Mouse (Mus musculus): Measurements from ENCODE around the gene Traf7. TPM values are rescaled to one million over a fixed set of nuclear protein-coding genes. Genes with fewer than 3 reads are reported as not detected.

The Traf7 gene
- polyA plus RNA-seq, 1 experiment from 2014 or later = 77.6 TPM

DNA sequence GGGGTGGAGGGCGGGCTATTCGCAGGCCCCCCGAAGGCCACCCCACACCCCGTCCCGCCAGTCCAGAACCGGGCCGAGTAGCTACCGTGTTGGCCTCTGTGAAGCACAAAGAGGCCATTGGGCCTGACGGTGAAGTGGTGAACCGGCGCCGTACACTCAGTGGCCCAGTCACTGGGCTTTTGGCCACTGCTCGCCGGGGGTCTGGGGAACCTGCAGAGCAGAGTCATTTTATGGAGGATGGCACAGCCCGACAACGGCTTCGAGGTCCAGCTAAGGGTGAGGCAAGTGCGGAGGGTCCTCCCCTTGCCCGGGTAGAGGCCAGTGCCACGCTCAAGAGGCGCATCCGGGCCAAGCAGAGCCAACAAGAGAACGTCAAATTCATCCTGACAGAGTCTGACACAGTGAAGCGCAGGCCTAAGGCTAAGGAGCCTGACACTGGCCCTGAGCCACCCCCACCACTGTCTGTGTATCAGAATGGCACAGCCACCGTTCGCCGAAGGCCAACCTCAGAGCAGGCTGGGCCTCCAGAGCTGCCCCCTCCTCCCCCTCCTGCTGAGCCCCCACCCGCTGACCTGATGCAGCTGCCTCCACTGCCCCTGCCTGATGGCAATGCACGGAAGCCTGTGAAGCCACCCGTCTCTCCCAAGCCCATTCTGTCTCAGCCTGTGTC lies 22.3 kb downstream of the Traf7 start:
- Histone ChIP-seq H3K9me3 (replicated peaks; ENCODE audit: control insufficient read depth, low read length) (no peaks in the 10 kb centered on the region), H3K4me3 (ENCODE audit: low read length) (no peak overlapping the region), H3K9ac (ENCODE audit: low read length) (no peak overlapping the region), H3K27me3 (ENCODE audit: control insufficient read depth, insufficient read depth, low read length) (no peaks in the 10 kb centered on the region), H3K4me2 (ENCODE audit: low read depth, low read length) (no peak overlapping the region), H3K27ac (ENCODE audit: low read length) (no peak overlapping the region), H3K4me1 (ENCODE audit: control insufficient read depth, insufficient read depth, low read length) (peaks cover 10% of the 10 kb centered on the region), H3K36me3 (ENCODE audit: control insufficient read depth, insufficient read depth) (peaks cover 20% of the 10 kb centered on the region)
- WGBS = 90% methylated on average over 30 of the region's 30 CpGs
- no peak; the same call in 1 of the 2 replicates for ATAC-seq (replicated peaks; ENCODE audit: extremely low read depth, insufficient read depth, low FRiP score)

DNA sequence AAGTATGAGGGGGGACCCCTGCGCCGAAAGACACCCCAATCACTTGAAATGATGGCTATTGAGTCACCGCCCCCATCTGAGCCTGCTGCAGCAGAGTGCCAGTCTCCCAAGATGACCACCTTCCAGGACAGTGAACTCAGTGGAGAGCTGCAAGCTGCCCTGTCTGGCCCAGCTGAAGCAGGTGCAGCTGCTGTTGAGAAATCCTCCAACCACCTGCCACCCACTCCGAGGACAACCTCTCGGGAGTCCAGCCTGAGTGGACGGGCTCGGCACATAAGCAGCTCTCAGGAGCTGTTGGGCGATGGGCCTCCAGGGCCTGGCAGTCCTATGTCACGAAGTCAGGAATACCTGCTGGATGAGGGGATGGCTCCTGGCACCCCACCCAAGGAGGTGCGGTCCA lies 23.7 kb downstream of the Traf7 start:
- peaks cover 10% of the 10 kb centered on the region for H3K4me1 ChIP-seq (ENCODE audit: control insufficient read depth, insufficient read depth, low read length)
- H3K4me3 ChIP-seq (ENCODE audit: low read length) = no peak overlapping the region
- 84% methylated on average over 10 of the region's 10 CpGs for WGBS
- no peaks in the 10 kb centered on the region for H3K27me3 ChIP-seq (ENCODE audit: control insufficient read depth, insufficient read depth, low read length)
- H3K9me3 ChIP-seq (replicated peaks; ENCODE audit: control insufficient read depth, low read length) = no peaks in the 10 kb centered on the region
- H3K9ac ChIP-seq (ENCODE audit: low read length) = no peak overlapping the region
- H3K27ac ChIP-seq (ENCODE audit: low read length) = no peak overlapping the region
- peaks cover 7% of the 10 kb centered on the region for H3K36me3 ChIP-seq (ENCODE audit: control insufficient read depth, insufficient read depth)
- ATAC-seq (replicated peaks; ENCODE audit: extremely low read depth, insufficient read depth, low FRiP score) = no peak
- no peak overlapping the region for H3K4me2 ChIP-seq (ENCODE audit: low read depth, low read length)

GRCm38 (mm10) chr17:24502208-24502607 lies 25.5 kb downstream of the Traf7 start:
- Histone ChIP-seq H3K4me2 (ENCODE audit: low read depth, low read length) (no peak overlapping the region), H3K4me1 (ENCODE audit: control insufficient read depth, insufficient read depth, low read length) (peaks cover 10% of the 10 kb centered on the region), H3K27ac (ENCODE audit: low read length) (no peak overlapping the region), H3K4me3 (ENCODE audit: low read length) (no peak overlapping the region), H3K36me3 (ENCODE audit: control insufficient read depth, insufficient read depth) (no peaks in the 10 kb centered on the region), H3K9me3 (replicated peaks; ENCODE audit: control insufficient read depth, low read length) (no peaks in the 10 kb centered on the region), H3K27me3 (ENCODE audit: control insufficient read depth, insufficient read depth, low read length) (no peaks in the 10 kb centered on the region), H3K9ac (ENCODE audit: low read length) (no peak overlapping the region)
- no peak for ATAC-seq (replicated peaks; ENCODE audit: extremely low read depth, insufficient read depth, low FRiP score)
- 39% methylated on average over 11 of the region's 11 CpGs for WGBS

- H3K9ac ChIP-seq (ENCODE audit: low read length) = no peak overlapping the region
- H3K4me2 ChIP-seq (ENCODE audit: low read depth, low read length) = no peak overlapping the region
- no peaks in the 10 kb centered on the region for H3K36me3 ChIP-seq (ENCODE audit: control insufficient read depth, insufficient read depth)
- no peak overlapping the region for H3K27ac ChIP-seq (ENCODE audit: low read length)
- WGBS = 80% methylated on average over 1 of the region's 1 CpGs
- no peaks in the 10 kb centered on the region for H3K9me3 ChIP-seq (replicated peaks; ENCODE audit: control insufficient read depth, low read length)
- peaks cover 2% of the 10 kb centered on the region; the same call in 1 of the 2 replicates for H3K27me3 ChIP-seq (ENCODE audit: control insufficient read depth, insufficient read depth, low read length)
- ATAC-seq (replicated peaks; ENCODE audit: extremely low read depth, insufficient read depth, low FRiP score) = no peak
- no peak overlapping the region for H3K4me3 ChIP-seq (ENCODE audit: low read length)
- no peaks in the 10 kb centered on the region for H3K4me1 ChIP-seq (ENCODE audit: control insufficient read depth, insufficient read depth, low read length)
Observed at GRCm38 (mm10) chr17:24496026-24496425, 31.7 kb downstream of the Traf7 start.

DNA sequence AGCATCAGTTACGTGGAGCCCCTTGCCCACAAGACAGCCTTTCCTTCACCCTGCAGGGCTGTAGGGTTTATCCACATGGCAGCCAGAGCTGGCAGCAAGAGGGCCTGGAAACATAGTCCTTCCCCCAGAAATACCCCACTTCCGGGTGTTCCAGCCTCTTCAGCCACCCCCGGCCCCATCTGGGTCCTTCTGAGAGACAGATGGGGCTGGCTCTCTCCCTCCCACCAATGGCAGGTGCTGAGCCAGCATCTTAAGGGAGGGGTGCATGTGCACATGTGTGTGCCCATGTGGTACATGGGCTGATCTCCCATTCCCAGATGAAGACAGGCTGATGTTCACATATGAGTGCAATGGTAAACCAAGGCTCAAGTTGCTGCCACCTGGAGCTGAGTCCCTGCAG lies 32.3 kb downstream of the Traf7 start:
- Histone ChIP-seq H3K4me1 (ENCODE audit: control insufficient read depth, insufficient read depth, low read length) (no peaks in the 10 kb centered on the region), H3K4me2 (ENCODE audit: low read depth, low read length) (no peak overlapping the region), H3K27ac (ENCODE audit: low read length) (no peak overlapping the region), H3K36me3 (ENCODE audit: control insufficient read depth, insufficient read depth) (no peaks in the 10 kb centered on the region), H3K4me3 (ENCODE audit: low read length) (no peak overlapping the region), H3K27me3 (ENCODE audit: control insufficient read depth, insufficient read depth, low read length) (peaks cover 8% of the 10 kb centered on the region), H3K9me3 (replicated peaks; ENCODE audit: control insufficient read depth, low read length) (no peaks in the 10 kb centered on the region), H3K9ac (ENCODE audit: low read length) (no peak overlapping the region)
- 74% methylated on average over 3 of the region's 3 CpGs for WGBS
- ATAC-seq (replicated peaks; ENCODE audit: extremely low read depth, insufficient read depth, low FRiP score) = no peak

- ATAC-seq (replicated peaks; ENCODE audit: extremely low read depth, insufficient read depth, low FRiP score) = no peak
Observed at GRCm38 (mm10) chr17:24494627-24495335, 33.0 kb downstream of the Traf7 start.

DNA sequence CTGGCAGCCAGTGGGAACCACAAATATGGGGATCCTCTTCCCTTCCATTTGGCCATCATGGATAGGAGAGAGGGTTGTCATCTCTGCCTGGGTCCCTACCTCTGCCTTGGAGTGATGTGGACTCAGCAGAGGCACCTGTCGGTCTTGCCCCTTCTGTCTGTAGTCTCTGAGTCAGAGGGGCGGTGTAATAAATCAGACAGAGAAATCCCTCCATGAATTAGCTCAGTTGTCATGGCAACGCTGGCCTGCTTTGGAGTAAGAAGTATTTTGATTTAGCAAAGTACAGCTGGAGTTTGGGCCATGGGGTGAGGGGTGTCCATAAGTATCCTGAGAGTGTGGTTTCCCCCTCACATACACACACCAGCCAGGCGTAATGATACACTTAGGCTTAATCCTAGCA lies 37.3 kb downstream of the Traf7 start:
- Histone ChIP-seq H3K9me3 (replicated peaks; ENCODE audit: control insufficient read depth, low read length) (no peaks in the 10 kb centered on the region), H3K4me1 (ENCODE audit: control insufficient read depth, insufficient read depth, low read length) (peaks cover 6% of the 10 kb centered on the region), H3K27me3 (ENCODE audit: control insufficient read depth, insufficient read depth, low read length) (peaks cover 40% of the 10 kb centered on the region), H3K4me2 (ENCODE audit: low read depth, low read length) (no peak overlapping the region), H3K27ac (ENCODE audit: low read length) (no peak overlapping the region), H3K9ac (ENCODE audit: low read length) (no peak overlapping the region), H3K36me3 (ENCODE audit: control insufficient read depth, insufficient read depth) (no peaks in the 10 kb centered on the region), H3K4me3 (ENCODE audit: low read length) (no peak overlapping the region)
- ATAC-seq (replicated peaks; ENCODE audit: extremely low read depth, insufficient read depth, low FRiP score) = no peak
- 93% methylated on average over 4 of the region's 4 CpGs for WGBS

More at GRCm38 (mm10) chr17:24494627-24495335, 33.0 kb downstream of the Traf7 start:
- Histone ChIP-seq H3K27me3 (ENCODE audit: control insufficient read depth, insufficient read depth, low read length) (peaks cover 13% of the 10 kb centered on the region), H3K36me3 (ENCODE audit: control insufficient read depth, insufficient read depth) (no peaks in the 10 kb centered on the region), H3K4me3 (ENCODE audit: low read length) (no peak overlapping the region), H3K9me3 (replicated peaks; ENCODE audit: control insufficient read depth, low read length) (no peaks in the 10 kb centered on the region), H3K27ac (ENCODE audit: low read length) (no peak overlapping the region), H3K9ac (ENCODE audit: low read length) (no peak overlapping the region), H3K4me2 (ENCODE audit: low read depth, low read length) (no peak overlapping the region), H3K4me1 (ENCODE audit: control insufficient read depth, insufficient read depth, low read length) (no peaks in the 10 kb centered on the region)
- 42% methylated on average over 2 of the region's 2 CpGs for WGBS

- no peaks in the 10 kb centered on the region for H3K36me3 ChIP-seq (ENCODE audit: control insufficient read depth, insufficient read depth)
- peak overlapping the region; percentile 77 for H3K9ac ChIP-seq (ENCODE audit: low read length)
- whole genome bisulfite sequencing = 25% methylated on average over 19 of the region's 19 CpGs
- no peak for ATAC-seq (replicated peaks; ENCODE audit: extremely low read depth, insufficient read depth, low FRiP score)
- peak overlapping the region; percentile 100 for H3K4me2 ChIP-seq (ENCODE audit: low read depth, low read length)
- peaks cover 8% of the 10 kb centered on the region for H3K4me1 ChIP-seq (ENCODE audit: control insufficient read depth, insufficient read depth, low read length)
- no peak overlapping the region for H3K27ac ChIP-seq (ENCODE audit: low read length)
- no peaks in the 10 kb centered on the region for H3K9me3 ChIP-seq (replicated peaks; ENCODE audit: control insufficient read depth, low read length)
- peak overlapping the region; percentile 76 for H3K4me3 ChIP-seq (ENCODE audit: low read length)
- peaks cover 40% of the 10 kb centered on the region for H3K27me3 ChIP-seq (ENCODE audit: control insufficient read depth, insufficient read depth, low read length)
Observed at GRCm38 (mm10) chr17:24489265-24490030, 38.3 kb downstream of the Traf7 start.
